Mouse (Mus musculus): ENCODE measurements at regions not wholly inside any gene's neighbourhood (a gene's known extent, or its start where the extent isn't known, plus 50 kb on each side); places are given as distances from the start of the nearest gene placed in this dataset.

DNA sequence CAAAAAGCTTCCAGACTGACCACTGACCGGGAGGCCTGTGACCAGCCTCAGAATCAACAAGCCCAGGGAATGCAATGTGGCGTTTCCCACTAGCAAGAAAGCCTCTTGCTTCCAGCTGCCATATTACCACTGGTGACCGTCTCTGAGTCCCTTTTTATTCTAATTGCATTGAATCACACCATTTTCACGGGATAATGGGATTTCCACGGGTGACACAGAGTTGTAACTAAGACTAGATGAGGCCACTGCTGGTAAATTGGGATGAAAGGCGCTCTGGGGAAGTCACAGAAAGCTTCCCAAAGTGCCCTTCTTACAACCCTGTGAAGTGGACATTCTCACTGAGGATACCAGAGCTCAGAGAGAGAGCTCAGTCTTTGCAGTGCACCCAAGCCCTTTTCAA lies 107.4 kb downstream of the Mrm1 start:
- TF ChIP-seq GATA1 (IDR thresholded peaks at IDR 0.05; ENCODE audit: borderline replicate concordance, low read length) (no peak), FLI1 (IDR thresholded peaks at IDR 0.05; ENCODE audit: low read length) (no peak)

Data from megakaryocyte, embryonic 14.5 days (primary cell).